Mouse (Mus musculus) embryonic facial prominence, embryonic 10.5 days (tissue): ENCODE measurements at regions not wholly inside any gene's neighbourhood (a gene's known extent, or its start where the extent isn't known, plus 50 kb on each side); places are given as distances from the start of the nearest gene placed in this dataset.

Source experiments
- DNase-seq: peaks from one replicate; pipeline ENCODE4 v3.0.0-alpha.2; 2017; ENCODE audit warnings: low spot score
- H3K27ac ChIP-seq: fragments of 300-500 bp; sonication (generic); replicated peaks from 2 replicates; pipeline ENCODE4 v1.5.1; 2016; ENCODE audit warnings: mild to moderate bottlenecking
- H3K27me3 ChIP-seq: fragments of 300-500 bp; sonication (generic); replicated peaks from 2 replicates; pipeline ENCODE4 v1.6.1; 2016; ENCODE audit warnings: low read depth, mild to moderate bottlenecking; ENCODE audit not compliant: poor library complexity, severe bottlenecking
- H3K36me3 ChIP-seq: fragments of 300-500 bp; sonication (generic); replicated peaks from 2 replicates; pipeline ENCODE4 v1.6.1; 2016; ENCODE audit warnings: mild to moderate bottlenecking, moderate library complexity
- H3K4me1 ChIP-seq: fragments of 300-500 bp; sonication (generic); 2 replicates; pipeline ENCODE4 v1.6.1; 2016
- H3K4me3 ChIP-seq: fragments of 300-500 bp; sonication (generic); 2 replicates; pipeline ENCODE4 v1.5.1; 2016; ENCODE audit warnings: mild to moderate bottlenecking, moderate library complexity
- H3K9me3 ChIP-seq: fragments of 300-500 bp; sonication (generic); 2 replicates; pipeline ENCODE4 v1.6.1; 2016; ENCODE audit warnings: mild to moderate bottlenecking
- WGBS: fragments of 180-500 bp; shearing (Covaris S2); methylation state at CpG from one replicate; pipeline ENCODE4 v1.1.7; 2016; 5-methylcytosine and 5-hydroxymethylcytosine counted together

GRCm38 (mm10) chr12:79886494-79886893 is 226.3 kb downstream of the Zfp36l1 start:
- H3K9me3 ChIP-seq: no peaks in the 10 kb centered on the region
- H3K36me3 ChIP-seq: no peaks in the 10 kb centered on the region
- no peak overlapping the region for H3K4me3 ChIP-seq
- DNase-seq: no peak
- H3K27me3 ChIP-seq: no peaks in the 10 kb centered on the region
- WGBS: 76% methylated on average over 3 of the region's 3 CpGs
- peaks cover 49% of the 10 kb centered on the region for H3K4me1 ChIP-seq
- 0 out of 2 replicates have a peak overlapping the region, but pooled peaks have one; percentile 7 for H3K27ac ChIP-seq

GRCm38 (mm10) chr12:79885286-79885685 is 227.5 kb downstream of the Zfp36l1 start:
- no peak for DNase-seq
- Histone ChIP-seq H3K27ac (no peak overlapping the region), H3K4me1 (peaks cover 49% of the 10 kb centered on the region), H3K36me3 (no peaks in the 10 kb centered on the region), H3K4me3 (no peak overlapping the region), H3K27me3 (no peaks in the 10 kb centered on the region), H3K9me3 (no peaks in the 10 kb centered on the region)
- WGBS: 91% methylated on average over 2 of the region's 2 CpGs

GRCm38 (mm10) chr12:79883651-79884050 is 229.2 kb downstream of the Zfp36l1 start:
- H3K27me3 ChIP-seq: no peaks in the 10 kb centered on the region
- no peaks in the 10 kb centered on the region for H3K36me3 ChIP-seq
- H3K4me3 ChIP-seq: no peak overlapping the region
- no peak overlapping the region for H3K27ac ChIP-seq
- H3K9me3 ChIP-seq: no peaks in the 10 kb centered on the region
- 95% methylated on average over 4 of the region's 4 CpGs for WGBS
- no peak for DNase-seq
- H3K4me1 ChIP-seq: peaks cover 57% of the 10 kb centered on the region

GRCm38 (mm10) chr12:79880751-79881261 is 232.0 kb downstream of the Zfp36l1 start:
- WGBS: 72% methylated on average over 18 of the region's 18 CpGs
- 0 out of 2 replicates have a peak, but pooled peaks cover under 1% of the 10 kb centered on the region for H3K9me3 ChIP-seq
- peak overlapping the region; percentile 84 for H3K27ac ChIP-seq

GRCm38 (mm10) chr12:79880346-79880745 is 232.5 kb downstream of the Zfp36l1 start:
- no peak for DNase-seq
- no peak overlapping the region for H3K4me3 ChIP-seq
- H3K9me3 ChIP-seq: 0 out of 2 replicates have a peak, but pooled peaks cover 5% of the 10 kb centered on the region
- 70% methylated on average over 4 of the region's 4 CpGs for WGBS
- peak overlapping the region; percentile 84 for H3K27ac ChIP-seq
- H3K27me3 ChIP-seq: no peaks in the 10 kb centered on the region
- H3K4me1 ChIP-seq: peaks cover 42% of the 10 kb centered on the region
- H3K36me3 ChIP-seq: no peaks in the 10 kb centered on the region

More at GRCm38 (mm10) chr12:79880751-79881261, 232.0 kb downstream of the Zfp36l1 start:
- H3K27me3 ChIP-seq: no peaks in the 10 kb centered on the region
- no peaks in the 10 kb centered on the region for H3K36me3 ChIP-seq
- no peak for DNase-seq
- no peak overlapping the region for H3K4me3 ChIP-seq
- peaks cover 45% of the 10 kb centered on the region for H3K4me1 ChIP-seq

GRCm38 (mm10) chr12:79879918-79880273 is 232.9 kb downstream of the Zfp36l1 start:
- peak overlapping the region; percentile 84 for H3K27ac ChIP-seq
- 0 out of 2 replicates have a peak, but pooled peaks cover 6% of the 10 kb centered on the region for H3K9me3 ChIP-seq
- no peak overlapping the region for H3K4me3 ChIP-seq
- 24% methylated on average over 9 of the region's 9 CpGs for WGBS
- no peaks in the 10 kb centered on the region for H3K27me3 ChIP-seq
- DNase-seq: peak; percentile 44
- H3K4me1 ChIP-seq: peaks cover 42% of the 10 kb centered on the region
- no peaks in the 10 kb centered on the region for H3K36me3 ChIP-seq

GRCm38 (mm10) chr12:79879093-79879917 is 233.5 kb downstream of the Zfp36l1 start:
- no peaks in the 10 kb centered on the region for H3K36me3 ChIP-seq
- WGBS: 8% methylated on average over 15 of the region's 15 CpGs
- H3K4me1 ChIP-seq: peaks cover 47% of the 10 kb centered on the region
- H3K9me3 ChIP-seq: 0 out of 2 replicates have a peak, but pooled peaks cover 6% of the 10 kb centered on the region
- H3K27me3 ChIP-seq: no peaks in the 10 kb centered on the region
- H3K4me3 ChIP-seq: peak overlapping the region; percentile 13; the same call in 1 of the 2 replicates
- H3K27ac ChIP-seq: peak overlapping the region; percentile 84
- DNase-seq: peak; percentile 69

GRCm38 (mm10) chr12:79878766-79879092 is 234.1 kb downstream of the Zfp36l1 start:
- peak overlapping the region; percentile 84 for H3K27ac ChIP-seq
- peak; percentile 28 for DNase-seq
- H3K36me3 ChIP-seq: no peaks in the 10 kb centered on the region
- 0 out of 2 replicates have a peak, but pooled peaks cover 6% of the 10 kb centered on the region for H3K9me3 ChIP-seq
- WGBS: 25% methylated on average over 5 of the region's 5 CpGs
- H3K4me3 ChIP-seq: no peak overlapping the region
- H3K27me3 ChIP-seq: no peaks in the 10 kb centered on the region
- H3K4me1 ChIP-seq: peaks cover 50% of the 10 kb centered on the region

GRCm38 (mm10) chr12:79878163-79878562 is 234.7 kb downstream of the Zfp36l1 start:
- Histone ChIP-seq H3K36me3 (no peaks in the 10 kb centered on the region), H3K27ac (0 out of 2 replicates have a peak overlapping the region, but pooled peaks have one; percentile 21), H3K4me3 (no peak overlapping the region), H3K27me3 (no peaks in the 10 kb centered on the region), H3K9me3 (0 out of 2 replicates have a peak, but pooled peaks cover 6% of the 10 kb centered on the region), H3K4me1 (peaks cover 50% of the 10 kb centered on the region)
- DNase-seq: no peak
- 84% methylated on average over 3 of the region's 3 CpGs for WGBS

- H3K27me3 ChIP-seq: no peaks in the 10 kb centered on the region
- peak overlapping the region; percentile 57; the same call in 1 of the 2 replicates for H3K27ac ChIP-seq
- 55% methylated on average over 2 of the region's 2 CpGs for WGBS
- 0 out of 2 replicates have a peak, but pooled peaks cover 6% of the 10 kb centered on the region for H3K9me3 ChIP-seq
- no peak for DNase-seq
- H3K4me3 ChIP-seq: no peak overlapping the region
- H3K36me3 ChIP-seq: no peaks in the 10 kb centered on the region
- peaks cover 27% of the 10 kb centered on the region for H3K4me1 ChIP-seq
These were observed 238.5 kb downstream of the Zfp36l1 start for GRCm38 (mm10) chr12:79874333-79874732.

GRCm38 (mm10) chr12:79865179-79865552 is 247.6 kb downstream of the Zfp36l1 start:
- Histone ChIP-seq H3K27me3 (no peaks in the 10 kb centered on the region), H3K4me3 (no peak overlapping the region), H3K9me3 (0 out of 2 replicates have a peak, but pooled peaks cover 5% of the 10 kb centered on the region), H3K4me1 (peaks cover 28% of the 10 kb centered on the region), H3K36me3 (no peaks in the 10 kb centered on the region), H3K27ac (peak overlapping the region; percentile 65)
- DNase-seq: peak; percentile 11
- 57% methylated on average over 6 of the region's 6 CpGs for WGBS

- peak; percentile 8 for DNase-seq
These were observed 248.3 kb downstream of the Zfp36l1 start for GRCm38 (mm10) chr12:79864346-79865178.

More at GRCm38 (mm10) chr12:79864346-79865178, 248.3 kb downstream of the Zfp36l1 start:
- no peak overlapping the region for H3K4me3 ChIP-seq
- H3K4me1 ChIP-seq: peaks cover 34% of the 10 kb centered on the region
- H3K27me3 ChIP-seq: no peaks in the 10 kb centered on the region
- WGBS: 70% methylated on average over 20 of the region's 20 CpGs
- H3K9me3 ChIP-seq: 0 out of 2 replicates have a peak, but pooled peaks cover 5% of the 10 kb centered on the region
- no peaks in the 10 kb centered on the region for H3K36me3 ChIP-seq
- H3K27ac ChIP-seq: peak overlapping the region; percentile 65
